25 mouse cellular contexts compared by ENCODE assay signal in the genomic region with DNA sequence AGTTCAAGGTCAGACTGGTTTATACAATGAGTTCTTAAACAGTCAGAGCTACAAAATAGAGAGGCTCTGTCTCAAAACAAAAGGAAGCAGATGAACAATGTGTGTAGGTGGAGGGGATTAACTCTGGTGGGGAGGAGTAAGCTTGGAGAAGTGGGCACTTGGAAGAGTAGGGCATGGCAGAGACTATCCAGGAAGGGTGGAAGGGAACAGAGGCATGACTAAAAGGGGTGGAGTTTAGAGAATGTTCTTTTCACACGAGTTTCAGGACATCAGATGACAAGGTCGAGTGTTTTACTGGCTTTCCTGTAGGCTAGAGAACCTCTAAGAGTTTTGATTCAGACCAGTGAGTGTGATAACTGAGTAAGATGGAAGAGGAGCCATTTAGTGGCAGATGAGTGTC. TPM values are rescaled to one million over a fixed set of nuclear protein-coding genes. Genes with fewer than 3 reads are reported as not detected.
DNase-seq lines count a peak whose midpoint lies in the region; ATAC-seq and TF ChIP-seq lines count a peak whose summit lies in the region.
"Had no signal": no experiment of that assay in that cellular context is flagged by ENCODE, and none has a peak within 500 bp of the region (broad histone marks: within the 10 kb centered on the region; RNA-seq: fewer than 3 reads in every experiment).

No protein-coding gene starts in this region.

- TF ChIP-seq CTCF in kidney, postnatal 0 days (IDR thresholded peaks at IDR 0.05; ENCODE audit: low read depth), result no peak
- no peak for TF ChIP-seq CTCF in intestine, postnatal 0 days (IDR thresholded peaks at IDR 0.05; ENCODE audit: low read depth)

- DNase-seq in heart, adult 11 months, result peak; percentile 73
- DNase-seq in kidney, postnatal 0 days (ENCODE audit: low spot score), result no peak
- DNase-seq in 416B (ENCODE audit: low read depth) (peak; percentile 32), ZHBTc4 (ENCODE audit: low read depth, low spot score) (peak; percentile 34)
- DNase-seq: B cell, adult 2 months; cerebellum, adult 11 months; cerebellum, postnatal 10 days; gastrocnemius, postnatal 25 days; heart, postnatal 4 days; liver, embryonic 13.5 days; right cerebral cortex, postnatal 14 days; spleen, adult 18-20 months had no signal

- H3K27me3 ChIP-seq in heart, embryonic 12.5 days (replicated peaks), result no peaks in the 10 kb centered on the region
- no peaks in the 10 kb centered on the region for H3K27me3 ChIP-seq in kidney, postnatal 0 days (ENCODE audit: insufficient read depth, low read length)
- no peaks in the 10 kb centered on the region for H3K27me3 ChIP-seq in kidney, embryonic 14.5 days (ENCODE audit: control insufficient read depth, insufficient read depth, low read length)
- no peaks in the 10 kb centered on the region for H3K27me3 ChIP-seq in intestine, postnatal 0 days (replicated peaks; ENCODE audit: control insufficient read depth, insufficient read depth, low read length)
- H3K27me3 ChIP-seq: CH12.LX; forebrain, embryonic 15.5 days; heart, embryonic 15.5 days; liver, embryonic 13.5 days; midbrain, embryonic 15.5 days; neural tube, embryonic 12.5 days had no signal

- no peak for ATAC-seq in heart, embryonic 12.5 days (ENCODE audit: insufficient number of reproducible peaks, low FRiP score)
- ATAC-seq in kidney, postnatal 0 days (replicated peaks; ENCODE audit: low FRiP score, low read depth), result no peak
- no peak for ATAC-seq in kidney, embryonic 14.5 days (ENCODE audit: low FRiP score, low TSS enrichment)
- no peak for ATAC-seq in intestine, postnatal 0 days
- ATAC-seq: forebrain, embryonic 15.5 days; inflammation-experienced regulatory T-cells, adult 6 months; midbrain, embryonic 15.5 days had no signal

- H3K4me1 ChIP-seq in heart, embryonic 12.5 days (replicated peaks), result no peaks in the 10 kb centered on the region
- H3K4me1 ChIP-seq in kidney, postnatal 0 days (replicated peaks; ENCODE audit: insufficient read depth, low read length), result 0 out of 2 replicates have a peak, but pooled peaks cover 4% of the 10 kb centered on the region
- H3K4me1 ChIP-seq in kidney, embryonic 14.5 days (ENCODE audit: control insufficient read depth, insufficient read depth, low read length), result no peaks in the 10 kb centered on the region
- H3K4me1 ChIP-seq in intestine, postnatal 0 days (replicated peaks; ENCODE audit: control insufficient read depth, insufficient read depth, low read length), result 0 out of 2 replicates have a peak, but pooled peaks cover 3% of the 10 kb centered on the region
- H3K4me1 ChIP-seq: embryonic facial prominence, embryonic 10.5 days; forebrain, embryonic 15.5 days; heart, embryonic 15.5 days; midbrain, embryonic 15.5 days; neural tube, embryonic 12.5 days had no signal

- H3K36me3 ChIP-seq in heart, embryonic 12.5 days, result no peaks in the 10 kb centered on the region
- H3K36me3 ChIP-seq in kidney, postnatal 0 days (ENCODE audit: insufficient read depth, low read length), result no peaks in the 10 kb centered on the region
- H3K36me3 ChIP-seq in kidney, embryonic 14.5 days (ENCODE audit: control insufficient read depth, insufficient read depth, low read length), result no peaks in the 10 kb centered on the region
- no peaks in the 10 kb centered on the region for H3K36me3 ChIP-seq in intestine, postnatal 0 days (ENCODE audit: control insufficient read depth, insufficient read depth)
- H3K36me3 ChIP-seq: embryonic facial prominence, embryonic 10.5 days; forebrain, embryonic 15.5 days; heart, embryonic 15.5 days; liver, embryonic 13.5 days; midbrain, embryonic 15.5 days; neural tube, embryonic 12.5 days had no signal

- H3K27ac ChIP-seq in heart, embryonic 12.5 days (ENCODE audit: poor library complexity, severe bottlenecking), result no peak overlapping the region
- H3K27ac ChIP-seq in kidney, postnatal 0 days, result peak overlapping the region; percentile 58
- H3K27ac ChIP-seq in kidney, embryonic 14.5 days (ENCODE audit: low read depth, low read length), result no peak overlapping the region
- no peak overlapping the region for H3K27ac ChIP-seq in intestine, postnatal 0 days (ENCODE audit: low read depth, low read length)
- H3K27ac ChIP-seq: embryonic facial prominence, embryonic 10.5 days; forebrain, embryonic 15.5 days; heart, embryonic 15.5 days; hindbrain, embryonic 14.5 days; left cerebral cortex, adult 2 months; liver, embryonic 13.5 days; macrophage; midbrain, embryonic 15.5 days; neural tube, embryonic 12.5 days had no signal

- no peak overlapping the region for H3K4me3 ChIP-seq in heart, embryonic 12.5 days
- H3K4me3 ChIP-seq in kidney, postnatal 0 days (replicated peaks; ENCODE audit: low read depth, low read length), result no peak overlapping the region
- H3K4me3 ChIP-seq in kidney, embryonic 14.5 days (ENCODE audit: low read length), result no peak overlapping the region
- no peak overlapping the region for H3K4me3 ChIP-seq in intestine, postnatal 0 days (ENCODE audit: low read depth, low read length)
- H3K4me3 ChIP-seq: embryonic facial prominence, embryonic 10.5 days; forebrain, embryonic 15.5 days; heart, embryonic 15.5 days; left cerebral cortex, adult 2 months; liver, embryonic 13.5 days; midbrain, embryonic 15.5 days; neural tube, embryonic 12.5 days had no signal

- no peaks in the 10 kb centered on the region for H3K9me3 ChIP-seq in heart, embryonic 12.5 days (replicated peaks)
- no peaks in the 10 kb centered on the region for H3K9me3 ChIP-seq in kidney, postnatal 0 days (replicated peaks; ENCODE audit: low read length)
- no peaks in the 10 kb centered on the region for H3K9me3 ChIP-seq in kidney, embryonic 14.5 days (ENCODE audit: control insufficient read depth, low read length)
- no peaks in the 10 kb centered on the region for H3K9me3 ChIP-seq in intestine, postnatal 0 days (ENCODE audit: control insufficient read depth)
- H3K9me3 ChIP-seq: embryonic facial prominence, embryonic 10.5 days; forebrain, embryonic 15.5 days; heart, embryonic 15.5 days; liver, embryonic 13.5 days; midbrain, embryonic 15.5 days; neural tube, embryonic 12.5 days had no signal

- H3K9ac ChIP-seq in heart, embryonic 12.5 days, result no peak overlapping the region
- no peak overlapping the region for H3K9ac ChIP-seq in kidney, postnatal 0 days (ENCODE audit: low read depth, low read length)
- no peak overlapping the region for H3K9ac ChIP-seq in kidney, embryonic 14.5 days (ENCODE audit: low read depth, low read length)
- no peak overlapping the region for H3K9ac ChIP-seq in intestine, postnatal 0 days (ENCODE audit: low read depth, low read length)
- H3K9ac ChIP-seq: forebrain, embryonic 15.5 days; heart, embryonic 15.5 days; hindbrain, embryonic 14.5 days; liver, embryonic 13.5 days; midbrain, embryonic 15.5 days; neural tube, embryonic 12.5 days had no signal

- WGBS in heart, embryonic 12.5 days, result 25% methylated on average over 2 of the region's 2 CpGs
- WGBS in kidney, postnatal 0 days, result 19% methylated on average over 2 of the region's 2 CpGs
- WGBS in kidney, embryonic 14.5 days, result 30% methylated on average over 2 of the region's 2 CpGs
- 24% methylated on average over 2 of the region's 2 CpGs for WGBS in intestine, postnatal 0 days

- H3K4me2 ChIP-seq in heart, embryonic 12.5 days, result no peak overlapping the region
- H3K4me2 ChIP-seq in kidney, postnatal 0 days (ENCODE audit: low read length), result no peak overlapping the region
- no peak overlapping the region for H3K4me2 ChIP-seq in kidney, embryonic 14.5 days (replicated peaks; ENCODE audit: low read depth, low read length)
- no peak overlapping the region for H3K4me2 ChIP-seq in intestine, postnatal 0 days (replicated peaks; ENCODE audit: low read depth)
- H3K4me2 ChIP-seq: forebrain, embryonic 15.5 days; heart, embryonic 15.5 days; hindbrain, embryonic 14.5 days; liver, embryonic 13.5 days; midbrain, embryonic 15.5 days; neural tube, embryonic 12.5 days had no signal

RNA-seq across cellular contexts. Expression of a gene that starts 5.1 kb away (rescaled TPM):
- polyA plus RNA-seq in heart, embryonic 12.5 days (2016; fragmentation: Nextera tagmentation; extraction: Ambion mirVana), result 6.6 and 7.8 TPM in 2 replicates
- polyA plus RNA-seq in kidney, postnatal 0 days (2015; fragmentation: Nextera tagmentation; extraction: Ambion mirVana), result 10.7 and 10.9 TPM in 2 replicates
- 11.2 and 19.2 TPM in 2 replicates for polyA plus RNA-seq in kidney, embryonic 14.5 days (2014; fragmentation: Nextera tagmentation; extraction: Ambion mirVana)
- 3.6 and 3.7 TPM in 2 replicates for polyA plus RNA-seq in intestine, postnatal 0 days (2015; fragmentation: Nextera tagmentation; extraction: Ambion mirVana)
